Mouse (Mus musculus) hematopoietic multipotent progenitor cell, adult 10-12 weeks (in vitro differentiated cells): Measurements from ENCODE around the gene Tuba3b. TPM values are rescaled to one million over a fixed set of nuclear protein-coding genes. Genes with fewer than 3 reads are reported as not detected.

Experiments
- polyA plus RNA-seq: library from polyadenylated mRNA; stranded (reverse); fragments of >175 nt; gene quantifications from 2 replicates; pipeline ENCODE4 v1.2.3, GENCODE M21; 2012; ENCODE audit warnings: low replicate concordance

Tuba3b gene
- 0.10 TPM in 1 of 2 replicates, not detected in the other for polyA plus RNA-seq

DNA sequence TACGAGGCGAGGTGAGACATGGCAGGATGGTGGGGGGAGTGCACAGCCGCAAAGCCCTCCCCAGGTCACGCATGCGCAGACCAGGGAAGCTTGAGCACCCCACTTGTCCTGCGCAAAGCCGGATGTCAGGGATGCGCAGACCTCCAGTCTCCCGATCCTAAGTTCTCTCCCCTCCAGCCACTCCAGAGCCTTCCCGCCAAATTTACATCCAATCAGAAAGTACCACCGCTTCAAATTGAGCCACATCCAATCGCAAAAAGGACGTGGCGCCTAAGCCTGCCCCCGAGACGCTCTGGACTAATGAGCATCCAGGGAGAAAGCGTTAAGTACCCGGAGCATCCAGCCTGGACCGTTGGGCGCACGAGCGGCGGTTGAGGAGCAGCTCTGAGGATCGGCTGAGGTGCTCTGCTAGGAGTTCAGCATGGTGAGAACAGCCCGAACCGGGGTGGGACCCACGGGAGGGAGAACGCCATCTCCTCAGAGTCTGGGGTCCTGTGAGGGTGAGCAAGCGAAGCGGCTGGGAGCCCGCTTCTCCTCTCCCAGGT lies at the start of gene Tuba3b:
Tuba3b (plus strand) TSS at position 92 of the 545 bp plus-strand sequence.

DNA sequence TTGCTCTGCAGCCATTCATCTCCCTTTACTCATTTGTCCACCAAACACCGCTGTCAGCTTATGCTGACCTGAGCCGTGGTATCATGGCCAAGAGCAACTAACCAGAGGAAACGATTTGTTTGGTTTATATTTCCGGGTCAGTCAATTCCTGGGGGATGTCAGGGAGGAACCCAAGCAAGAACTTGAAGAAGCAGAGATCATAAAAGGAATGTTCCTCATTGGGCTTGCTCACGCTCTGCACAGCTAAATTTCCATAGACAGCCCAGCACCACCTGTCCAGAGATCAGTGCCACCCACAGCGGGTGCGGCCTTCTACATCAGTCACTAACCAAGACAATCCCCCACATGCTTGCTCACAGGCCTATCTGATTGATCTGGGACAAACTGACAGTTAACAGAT lies 1.3 kb upstream of the Tuba3b start, which contains the start of gene Lmntd1:
Lmntd1 (minus strand) TSS at position 101 of the 400 bp plus-strand sequence.

Other genes with a start within 250 kb of the Tuba3b start
- gene Lmntd1, start 1.4 kb upstream of the Tuba3b start, polyA plus RNA-seq: not detected in 2 replicates
- 1.5 TPM in 2 replicates for gene Rassf8, start 131.0 kb downstream of the Tuba3b start, polyA plus RNA-seq
- gene Bhlhe41, start 249.8 kb downstream of the Tuba3b start, polyA plus RNA-seq: 6.3 and 30.5 TPM in 2 replicates